Mouse (Mus musculus) megakaryocyte, embryonic 14.5 days (primary cell): ENCODE results near the gene Bach2.

ENCODE experiments used
- FLI1 ChIP-seq: IDR thresholded peaks from 2 replicates; pipeline ENCODE4 v1.6.1; 2012; ENCODE audit warnings: low read length, inconsistent platforms, mixed read lengths
- GATA1 ChIP-seq: IDR thresholded peaks from 3 replicates; pipeline ENCODE4 v1.6.1; 2012; ENCODE audit warnings: mixed read lengths, low read length, inconsistent platforms, borderline replicate concordance

GRCm38 (mm10) chr4:32357996-32358600 lies 119.5 kb downstream of the Bach2 start:
- TF ChIP-seq GATA1 (no peak), FLI1 (no peak)
